Mouse (Mus musculus) intestine, embryonic 14.5 days (tissue): ENCODE results near the gene Daam1. TPM values are rescaled to one million over a fixed set of nuclear protein-coding genes. Genes with fewer than 3 reads are reported as not detected.

Experiments
- ATAC-seq: fragments of 200-750 bp; cut with Nextera tagmentation; replicated peaks from 2 replicates; pipeline ENCODE4 v1.8.0; 2017; ENCODE audit warnings: low read depth, moderate number of reproducible peaks, moderate TSS enrichment, moderate library complexity; ENCODE audit not compliant: low FRiP score, low TSS enrichment
- DNase-seq: peaks from one replicate; pipeline ENCODE4 v3.0.0-alpha.2; 2018; ENCODE audit warnings: low spot score
- H3K27ac ChIP-seq: fragments of 300-500 bp; sonication (generic); 2 replicates; pipeline ENCODE4 v1.5.1; 2014; ENCODE audit warnings: low read depth, mild to moderate bottlenecking, control low read depth
- H3K27me3 ChIP-seq: fragments of 300-500 bp; sonication (generic); replicated peaks from 2 replicates; pipeline ENCODE4 v1.6.1; 2014; ENCODE audit warnings: low read length, control low read depth; ENCODE audit not compliant: control insufficient read depth, insufficient read depth
- H3K36me3 ChIP-seq: fragments of 300-500 bp; sonication (generic); 2 replicates; pipeline ENCODE4 v1.6.1; 2014; ENCODE audit warnings: low read length, control low read depth; ENCODE audit not compliant: control insufficient read depth, insufficient read depth
- H3K4me1 ChIP-seq: fragments of 300-500 bp; sonication (generic); replicated peaks from 2 replicates; pipeline ENCODE4 v1.6.1; 2014; ENCODE audit warnings: low read length, control low read depth, mixed read lengths; ENCODE audit not compliant: control insufficient read depth, insufficient read depth
- H3K4me2 ChIP-seq: fragments of 300-500 bp; sonication (generic); 2 replicates; pipeline ENCODE4 v1.6.1; 2014; ENCODE audit warnings: low read length
- H3K4me3 ChIP-seq: fragments of 300-500 bp; sonication (generic); 2 replicates; pipeline ENCODE4 v1.5.1; 2014; ENCODE audit warnings: low read depth, low read length, control low read depth, mixed read lengths
- H3K9ac ChIP-seq: fragments of 300-500 bp; sonication (generic); 2 replicates; pipeline ENCODE4 v1.6.1; 2014; ENCODE audit warnings: mild to moderate bottlenecking, low read length
- H3K9me3 ChIP-seq: fragments of 300-500 bp; sonication (generic); 2 replicates; pipeline ENCODE4 v1.6.1; 2016; ENCODE audit warnings: low read length, control low read depth; ENCODE audit not compliant: control insufficient read depth
- WGBS: fragments of 180-500 bp; shearing (Covaris S2); extraction: QIAGEN DNeasy Blood & Tissue Kit; methylation state at CpG from one replicate; pipeline ENCODE4 v1.1.7; 2014; 5-methylcytosine and 5-hydroxymethylcytosine counted together
- polyA plus RNA-seq: library from polyadenylated mRNA; unstranded; fragments of >200 nt; fragmentation: Nextera tagmentation; extraction: Ambion mirVana; gene quantifications from 2 replicates; pipeline ENCODE4 v1.2.1, GENCODE M21; 2014

The Daam1 gene
- polyA plus RNA-seq, 1 experiment from 2014 or later: 15.6 TPM

GRCm38 (mm10) chr12:71901211-71901610 is 70.3 kb downstream of the Daam1 start:
- Histone ChIP-seq H3K4me3 (no peak overlapping the region), H3K4me1 (peaks cover 3% of the 10 kb centered on the region; the same call in 1 of the 2 replicates), H3K27ac (no peak overlapping the region), H3K9ac (no peak overlapping the region), H3K4me2 (no peak overlapping the region), H3K36me3 (peaks cover 24% of the 10 kb centered on the region), H3K27me3 (no peaks in the 10 kb centered on the region), H3K9me3 (no peaks in the 10 kb centered on the region)
- WGBS: 86% methylated on average over 7 of the region's 7 CpGs
- ATAC-seq: no peak
- DNase-seq: no peak

DNA sequence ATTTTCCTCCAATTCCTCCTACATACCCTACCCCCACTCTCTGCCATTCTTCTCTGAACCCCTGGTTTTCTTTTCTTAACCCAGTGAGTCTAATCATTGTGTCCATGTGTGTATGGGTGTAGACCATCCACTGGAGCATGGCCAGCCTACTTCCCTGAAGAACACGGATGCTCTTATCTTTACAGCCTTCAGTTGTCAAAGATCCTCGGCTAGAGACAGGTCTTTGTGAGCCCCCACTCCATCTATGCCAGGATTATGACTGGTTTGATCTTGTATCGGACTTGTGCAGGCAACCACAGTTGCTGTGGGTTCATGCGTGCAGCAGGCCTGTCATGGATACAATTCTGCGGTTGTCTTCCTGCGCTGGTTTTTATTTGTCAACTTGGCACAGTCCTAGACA is 71.0 kb downstream of the Daam1 start:
- Histone ChIP-seq H3K4me3 (no peak overlapping the region), H3K27me3 (no peaks in the 10 kb centered on the region), H3K4me1 (peaks cover 3% of the 10 kb centered on the region; the same call in 1 of the 2 replicates), H3K36me3 (peaks cover 22% of the 10 kb centered on the region), H3K9ac (no peak overlapping the region), H3K27ac (no peak overlapping the region), H3K4me2 (no peak overlapping the region), H3K9me3 (no peaks in the 10 kb centered on the region)
- DNase-seq (no peak), ATAC-seq (no peak)
- WGBS: 89% methylated on average over 6 of the region's 6 CpGs

DNA sequence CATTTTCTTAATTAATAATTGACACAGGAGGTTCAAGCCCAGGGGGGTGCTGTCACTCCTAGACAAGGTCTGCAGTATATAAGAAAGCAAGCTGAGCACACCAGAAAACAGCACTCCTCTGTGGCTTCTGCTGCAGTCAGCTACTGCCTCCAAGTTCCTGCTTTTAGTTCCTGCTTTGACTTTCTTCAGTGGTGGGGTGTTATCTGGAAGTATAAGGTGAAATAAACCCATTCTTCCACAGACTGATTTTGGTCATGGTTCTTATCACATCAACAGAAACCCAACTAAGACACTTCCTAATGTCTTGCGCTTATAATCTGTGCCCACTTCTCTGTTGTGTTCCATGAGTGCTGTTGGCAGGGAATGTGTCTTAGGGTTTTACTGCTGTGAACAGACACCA is 71.4 kb downstream of the Daam1 start:
- Histone ChIP-seq H3K4me2 (no peak overlapping the region), H3K36me3 (peaks cover 18% of the 10 kb centered on the region), H3K4me3 (no peak overlapping the region), H3K9ac (no peak overlapping the region), H3K27ac (no peak overlapping the region), H3K4me1 (peaks cover 3% of the 10 kb centered on the region; the same call in 1 of the 2 replicates), H3K9me3 (no peaks in the 10 kb centered on the region), H3K27me3 (no peaks in the 10 kb centered on the region)
- ATAC-seq (no peak), DNase-seq (no peak)
- 100% methylated on average over 1 of the region's 1 CpGs for WGBS

DNA sequence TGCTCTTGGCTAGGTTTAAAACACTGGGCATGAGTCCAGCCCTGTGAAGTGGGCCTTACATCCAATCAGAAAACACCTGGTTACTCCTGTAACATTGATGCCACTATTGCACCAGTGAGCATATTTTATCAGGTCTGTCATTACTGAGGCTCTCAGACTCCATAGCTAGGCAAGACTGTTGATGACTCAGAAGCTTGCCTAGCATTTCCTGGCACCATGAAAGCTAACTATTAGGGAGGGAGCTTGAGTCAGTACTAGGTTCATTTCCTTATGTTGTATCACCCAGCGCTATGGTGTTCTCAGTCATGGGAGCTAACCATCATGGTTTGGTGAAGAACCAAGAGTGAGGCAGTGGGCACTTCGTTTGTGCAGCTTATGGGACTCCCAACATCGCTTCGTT is 72.3 kb downstream of the Daam1 start:
- no peak for DNase-seq
- Histone ChIP-seq H3K27me3 (no peaks in the 10 kb centered on the region), H3K4me1 (peaks cover 3% of the 10 kb centered on the region; the same call in 1 of the 2 replicates), H3K36me3 (peaks cover 12% of the 10 kb centered on the region; the same call in 1 of the 2 replicates), H3K9me3 (no peaks in the 10 kb centered on the region), H3K27ac (no peak overlapping the region), H3K4me3 (no peak overlapping the region), H3K9ac (no peak overlapping the region), H3K4me2 (no peak overlapping the region)
- ATAC-seq: no peak
- WGBS: 96% methylated on average over 4 of the region's 4 CpGs

DNA sequence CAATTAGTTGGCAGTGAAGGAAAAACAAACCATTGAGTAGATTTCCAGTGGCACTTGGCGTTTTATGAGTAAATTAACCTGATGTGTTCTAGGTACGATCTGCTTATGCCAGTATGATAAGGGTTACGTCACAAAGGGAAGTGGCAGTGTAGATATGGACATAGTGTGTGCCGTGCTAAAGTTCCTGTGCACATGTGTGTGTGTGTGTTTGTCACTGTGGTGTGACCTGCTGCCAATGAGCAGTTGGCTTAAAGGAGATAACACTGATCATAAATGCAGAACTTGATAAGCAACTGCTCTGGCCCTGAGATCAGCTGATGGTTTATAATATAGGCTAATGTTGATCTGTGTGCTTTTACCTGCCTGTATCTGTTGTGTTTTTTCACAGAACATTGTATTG is 73.4 kb downstream of the Daam1 start:
- Histone ChIP-seq H3K27me3 (no peaks in the 10 kb centered on the region), H3K27ac (no peak overlapping the region), H3K9me3 (no peaks in the 10 kb centered on the region), H3K36me3 (peaks cover 12% of the 10 kb centered on the region; the same call in 1 of the 2 replicates), H3K4me1 (peaks cover 3% of the 10 kb centered on the region; the same call in 1 of the 2 replicates), H3K4me2 (no peak overlapping the region), H3K4me3 (no peak overlapping the region), H3K9ac (no peak overlapping the region)
- 72% methylated on average over 4 of the region's 4 CpGs for WGBS
- ATAC-seq (no peak), DNase-seq (no peak)

DNA sequence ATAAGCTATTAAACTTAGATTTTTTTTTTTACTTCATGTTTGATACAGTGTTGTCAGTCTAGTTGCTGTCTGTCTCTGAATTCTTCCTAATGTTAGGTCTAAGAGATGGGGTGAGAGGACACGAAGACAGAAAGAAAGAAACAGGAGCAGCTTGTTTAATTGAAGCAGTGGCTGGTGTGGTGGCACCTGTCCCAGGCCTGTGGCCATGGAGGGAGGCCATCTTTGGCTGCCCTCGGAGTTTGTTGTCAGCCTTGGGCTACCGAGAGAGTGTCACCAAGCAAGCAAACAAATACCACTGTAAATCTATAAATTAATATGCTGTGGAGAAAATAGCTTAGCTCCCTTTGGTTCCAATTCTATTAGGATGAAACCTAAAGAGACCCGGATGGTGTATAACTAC is 74.0 kb downstream of the Daam1 start:
- H3K36me3 ChIP-seq: peaks cover 12% of the 10 kb centered on the region; the same call in 1 of the 2 replicates
- no peak overlapping the region for H3K4me2 ChIP-seq
- no peak for ATAC-seq
- peaks cover 3% of the 10 kb centered on the region; the same call in 1 of the 2 replicates for H3K4me1 ChIP-seq
- no peak overlapping the region for H3K9ac ChIP-seq
- no peak for DNase-seq
- H3K27me3 ChIP-seq: no peaks in the 10 kb centered on the region
- H3K4me3 ChIP-seq: no peak overlapping the region
- H3K9me3 ChIP-seq: no peaks in the 10 kb centered on the region
- no peak overlapping the region for H3K27ac ChIP-seq
- 86% methylated on average over 4 of the region's 4 CpGs for WGBS

GRCm38 (mm10) chr12:71905640-71906320 is 74.9 kb downstream of the Daam1 start:
- ATAC-seq (no peak), DNase-seq (no peak)
- 75% methylated on average over 13 of the region's 13 CpGs for WGBS
- peaks cover 12% of the 10 kb centered on the region; the same call in 1 of the 2 replicates for H3K36me3 ChIP-seq
- H3K4me3 ChIP-seq: no peak overlapping the region
- H3K9me3 ChIP-seq: no peaks in the 10 kb centered on the region
- no peak overlapping the region for H3K9ac ChIP-seq
- no peak overlapping the region for H3K4me2 ChIP-seq
- no peak overlapping the region for H3K27ac ChIP-seq
- peaks cover 3% of the 10 kb centered on the region; the same call in 1 of the 2 replicates for H3K4me1 ChIP-seq
- no peaks in the 10 kb centered on the region for H3K27me3 ChIP-seq

DNA sequence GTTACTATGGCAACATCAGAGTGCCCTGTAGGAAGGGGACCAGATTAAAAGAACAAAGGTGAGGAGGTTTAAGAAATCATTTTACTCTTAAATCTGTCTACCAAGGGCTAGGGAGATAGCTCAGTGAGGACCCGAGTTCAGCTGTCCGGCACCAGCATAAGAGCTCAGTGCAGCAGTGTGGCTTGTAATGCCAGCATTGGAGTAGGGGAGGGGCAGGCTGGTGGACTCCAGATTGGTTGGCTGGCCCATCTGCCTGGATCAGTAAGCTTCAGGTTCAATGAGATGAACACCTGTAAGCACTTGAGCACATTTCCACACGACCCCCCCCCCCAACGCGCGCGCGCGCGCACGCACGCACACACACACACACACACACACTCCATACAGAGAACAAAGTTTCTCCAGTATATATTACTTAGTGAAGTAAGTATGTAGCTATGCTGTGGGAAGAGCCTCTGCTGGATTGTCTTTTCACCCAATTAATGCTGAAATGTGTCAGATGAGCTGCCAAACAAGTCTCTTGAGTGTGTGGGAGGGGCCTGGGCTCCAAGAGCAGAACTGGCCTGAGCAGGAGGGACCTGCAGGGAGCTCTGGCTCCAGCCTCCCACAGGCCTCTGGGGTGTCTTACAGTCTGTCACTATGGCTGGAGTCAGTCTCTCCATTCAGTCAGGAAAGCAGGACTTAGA is 75.8 kb downstream of the Daam1 start:
- Histone ChIP-seq H3K27ac (no peak overlapping the region), H3K4me3 (no peak overlapping the region)
- no peak for ATAC-seq

More for the DNA sequence above, 75.8 kb downstream of the Daam1 start:
- 90% methylated on average over 12 of the region's 12 CpGs for WGBS
- peaks cover 12% of the 10 kb centered on the region; the same call in 1 of the 2 replicates for H3K36me3 ChIP-seq
- H3K4me2 ChIP-seq: no peak overlapping the region
- peaks cover 3% of the 10 kb centered on the region; the same call in 1 of the 2 replicates for H3K4me1 ChIP-seq
- no peaks in the 10 kb centered on the region for H3K9me3 ChIP-seq
- DNase-seq: no peak
- no peak overlapping the region for H3K9ac ChIP-seq
- no peaks in the 10 kb centered on the region for H3K27me3 ChIP-seq
